Mouse (Mus musculus) kidney, embryonic 15.5 days (tissue): ENCODE measurements at regions not wholly inside any gene's neighbourhood (a gene's known extent, or its start where the extent isn't known, plus 50 kb on each side); places are given as distances from the start of the nearest gene placed in this dataset.
"Not testable (repeated sequence)": the region's sequence is repeated elsewhere in the genome, so short reads cannot be mapped to it uniquely, and the experiment has no call there.

Source experiments
- ATAC-seq: fragments of 200-750 bp; cut with Nextera tagmentation; replicated peaks from 2 replicates; pipeline ENCODE4 v1.8.0; 2017; ENCODE audit warnings: moderate TSS enrichment; ENCODE audit not compliant: low FRiP score
- H3K27ac ChIP-seq: fragments of 300-500 bp; sonication (generic); 2 replicates; pipeline ENCODE4 v1.5.1; 2015; ENCODE audit warnings: mild to moderate bottlenecking, inconsistent platforms
- H3K27me3 ChIP-seq: fragments of 300-500 bp; sonication (generic); 2 replicates; pipeline ENCODE4 v1.6.1; 2015; ENCODE audit warnings: inconsistent platforms
- H3K36me3 ChIP-seq: fragments of 300-500 bp; sonication (generic); 2 replicates; pipeline ENCODE4 v1.6.1; 2015; ENCODE audit warnings: inconsistent platforms
- H3K4me1 ChIP-seq: fragments of 300-500 bp; sonication (generic); 2 replicates; pipeline ENCODE4 v1.6.1; 2015; ENCODE audit warnings: inconsistent platforms
- H3K4me2 ChIP-seq: fragments of 300-500 bp; sonication (generic); 2 replicates; pipeline ENCODE4 v1.6.1; 2015; ENCODE audit warnings: moderate library complexity, mild to moderate bottlenecking, inconsistent platforms
- H3K4me3 ChIP-seq: fragments of 300-500 bp; sonication (generic); replicated peaks from 2 replicates; pipeline ENCODE4 v1.5.1; 2015; ENCODE audit warnings: mild to moderate bottlenecking, inconsistent platforms
- H3K9ac ChIP-seq: fragments of 300-500 bp; sonication (generic); 2 replicates; pipeline ENCODE4 v1.6.1; 2015; ENCODE audit warnings: mild to moderate bottlenecking, inconsistent platforms
- H3K9me3 ChIP-seq: fragments of 300-500 bp; sonication (generic); replicated peaks from 2 replicates; pipeline ENCODE4 v1.6.1; 2016; ENCODE audit warnings: inconsistent platforms
- WGBS: fragments of 180-500 bp; shearing (Covaris S2); methylation state at CpG from one replicate; pipeline ENCODE4 v1.1.7; 2015; ENCODE audit warnings: mixed read lengths; 5-methylcytosine and 5-hydroxymethylcytosine counted together

GRCm38 (mm10) chr9:85920745-85921614 lies 78.8 kb downstream of the Tpbg start:
- WGBS: 56% methylated on average over 13 of the region's 13 CpGs
- no peak for ATAC-seq
- no peak overlapping the region for H3K27ac ChIP-seq
- H3K9me3 ChIP-seq: no peaks in the 10 kb centered on the region
- no peak overlapping the region for H3K9ac ChIP-seq
- no peak overlapping the region for H3K4me2 ChIP-seq
- H3K36me3 ChIP-seq: no peaks in the 10 kb centered on the region
- H3K27me3 ChIP-seq: no peaks in the 10 kb centered on the region
- H3K4me1 ChIP-seq: peaks cover 2% of the 10 kb centered on the region; the same call in 1 of the 2 replicates
- H3K4me3 ChIP-seq: no peak overlapping the region

GRCm38 (mm10) chr9:85925259-85925658 lies 83.1 kb downstream of the Tpbg start:
- Histone ChIP-seq H3K9me3 (no peaks in the 10 kb centered on the region), H3K27ac (no peak overlapping the region), H3K4me2 (no peak overlapping the region), H3K9ac (no peak overlapping the region), H3K4me3 (no peak overlapping the region), H3K4me1 (peaks cover 2% of the 10 kb centered on the region; the same call in 1 of the 2 replicates), H3K27me3 (no peaks in the 10 kb centered on the region), H3K36me3 (no peaks in the 10 kb centered on the region)
- 37% methylated on average over 1 of the region's 1 CpGs for WGBS
- ATAC-seq: 0 out of 2 replicates have a peak, but pooled peaks have one; percentile 54

GRCm38 (mm10) chr9:85932209-85932608 lies 90.0 kb downstream of the Tpbg start:
- ATAC-seq: no peak
- Histone ChIP-seq H3K36me3 (no peaks in the 10 kb centered on the region), H3K4me1 (no peaks in the 10 kb centered on the region), H3K9me3 (no peaks in the 10 kb centered on the region), H3K4me3 (no peak overlapping the region), H3K4me2 (no peak overlapping the region), H3K9ac (no peak overlapping the region), H3K27ac (no peak overlapping the region), H3K27me3 (no peaks in the 10 kb centered on the region)
- WGBS: 75% methylated on average over 3 of the region's 3 CpGs

GRCm38 (mm10) chr9:85943066-85943684 lies 101.0 kb downstream of the Tpbg start:
- H3K9ac ChIP-seq, H3K4me2 ChIP-seq, H3K4me3 ChIP-seq, H3K9me3 ChIP-seq, H3K27ac ChIP-seq, H3K27me3 ChIP-seq, ATAC-seq, H3K36me3 ChIP-seq, H3K4me1 ChIP-seq: not testable (repeated sequence)
- WGBS: 88% methylated on average over 14 of the region's 14 CpGs

- ATAC-seq: no peak
- 69% methylated on average over 12 of the region's 12 CpGs for WGBS
Measured at GRCm38 (mm10) chr9:85948495-85949137, 106.4 kb downstream of the Tpbg start.

GRCm38 (mm10) chr9:85951777-85952176 lies 109.6 kb downstream of the Tpbg start:
- ATAC-seq: no peak
- Histone ChIP-seq H3K36me3 (no peaks in the 10 kb centered on the region), H3K9ac (no peak overlapping the region), H3K4me3 (no peak overlapping the region), H3K27ac (no peak overlapping the region), H3K4me1 (no peaks in the 10 kb centered on the region), H3K9me3 (0 out of 2 replicates have a peak, but pooled peaks cover 3% of the 10 kb centered on the region), H3K4me2 (no peak overlapping the region), H3K27me3 (no peaks in the 10 kb centered on the region)
- WGBS: 87% methylated on average over 2 of the region's 2 CpGs

More at GRCm38 (mm10) chr9:85948495-85949137, 106.4 kb downstream of the Tpbg start:
- Histone ChIP-seq H3K27ac (no peak overlapping the region), H3K9me3 (0 out of 2 replicates have a peak, but pooled peaks cover 3% of the 10 kb centered on the region), H3K4me1 (no peaks in the 10 kb centered on the region), H3K36me3 (no peaks in the 10 kb centered on the region), H3K27me3 (no peaks in the 10 kb centered on the region), H3K9ac (no peak overlapping the region), H3K4me2 (no peak overlapping the region), H3K4me3 (no peak overlapping the region)

- Histone ChIP-seq H3K4me1 (no peaks in the 10 kb centered on the region), H3K27ac (no peak overlapping the region), H3K36me3 (no peaks in the 10 kb centered on the region), H3K9ac (no peak overlapping the region), H3K4me3 (no peak overlapping the region), H3K4me2 (no peak overlapping the region), H3K27me3 (no peaks in the 10 kb centered on the region), H3K9me3 (no peaks in the 10 kb centered on the region)
- no peak for ATAC-seq
- WGBS: 94% methylated on average over 10 of the region's 10 CpGs
Measured at GRCm38 (mm10) chr9:85970076-85970475, 127.9 kb downstream of the Tpbg start.

GRCm38 (mm10) chr9:85981428-85981827 lies 139.2 kb downstream of the Tpbg start:
- no peaks in the 10 kb centered on the region for H3K27me3 ChIP-seq
- 94% methylated on average over 5 of the region's 5 CpGs for WGBS
- H3K4me3 ChIP-seq: no peak overlapping the region
- H3K4me1 ChIP-seq: peaks cover 3% of the 10 kb centered on the region; the same call in 1 of the 2 replicates
- H3K4me2 ChIP-seq: no peak overlapping the region
- no peak for ATAC-seq
- no peaks in the 10 kb centered on the region for H3K36me3 ChIP-seq
- no peaks in the 10 kb centered on the region for H3K9me3 ChIP-seq
- H3K9ac ChIP-seq: no peak overlapping the region
- H3K27ac ChIP-seq: no peak overlapping the region

GRCm38 (mm10) chr9:85983516-85983915 lies 141.3 kb downstream of the Tpbg start:
- ATAC-seq, H3K4me2 ChIP-seq, H3K9ac ChIP-seq, H3K27ac ChIP-seq, H3K4me3 ChIP-seq, H3K9me3 ChIP-seq, H3K27me3 ChIP-seq, H3K4me1 ChIP-seq, H3K36me3 ChIP-seq: not testable (repeated sequence)
- WGBS: 94% methylated on average over 7 of the region's 8 CpGs

GRCm38 (mm10) chr9:85985671-85986070 lies 143.5 kb downstream of the Tpbg start:
- no peak overlapping the region for H3K4me2 ChIP-seq
- H3K9ac ChIP-seq: no peak overlapping the region
- H3K27me3 ChIP-seq: no peaks in the 10 kb centered on the region
- no peak overlapping the region for H3K27ac ChIP-seq
- no peaks in the 10 kb centered on the region for H3K9me3 ChIP-seq
- no peak overlapping the region for H3K4me3 ChIP-seq
- peaks cover 3% of the 10 kb centered on the region; the same call in 1 of the 2 replicates for H3K4me1 ChIP-seq
- WGBS: 20% methylated on average over 5 of the region's 5 CpGs
- no peaks in the 10 kb centered on the region for H3K36me3 ChIP-seq
- ATAC-seq: no peak

GRCm38 (mm10) chr9:85986142-85986541 lies 144.0 kb downstream of the Tpbg start:
- no peak overlapping the region for H3K4me3 ChIP-seq
- H3K4me2 ChIP-seq: no peak overlapping the region
- H3K9me3 ChIP-seq: no peaks in the 10 kb centered on the region
- no peaks in the 10 kb centered on the region for H3K36me3 ChIP-seq
- H3K27me3 ChIP-seq: no peaks in the 10 kb centered on the region
- no peak overlapping the region for H3K9ac ChIP-seq
- H3K27ac ChIP-seq: no peak overlapping the region
- peaks cover 3% of the 10 kb centered on the region; the same call in 1 of the 2 replicates for H3K4me1 ChIP-seq
- 43% methylated on average over 2 of the region's 2 CpGs for WGBS
- ATAC-seq: no peak

GRCm38 (mm10) chr9:86002996-86003395 lies 160.8 kb downstream of the Tpbg start:
- no peaks in the 10 kb centered on the region for H3K36me3 ChIP-seq

More at GRCm38 (mm10) chr9:86002996-86003395, 160.8 kb downstream of the Tpbg start:
- H3K4me1 ChIP-seq: no peaks in the 10 kb centered on the region
- H3K9me3 ChIP-seq: no peaks in the 10 kb centered on the region
- H3K4me3 ChIP-seq: no peak overlapping the region
- H3K27me3 ChIP-seq: no peaks in the 10 kb centered on the region
- H3K27ac ChIP-seq: no peak overlapping the region
- no peak overlapping the region for H3K4me2 ChIP-seq
- no peak for ATAC-seq
- H3K9ac ChIP-seq: no peak overlapping the region
- WGBS: 62% methylated on average over 2 of the region's 2 CpGs
